Mouse (Mus musculus): ENCODE measurements around the gene Gpr150.

DNA sequence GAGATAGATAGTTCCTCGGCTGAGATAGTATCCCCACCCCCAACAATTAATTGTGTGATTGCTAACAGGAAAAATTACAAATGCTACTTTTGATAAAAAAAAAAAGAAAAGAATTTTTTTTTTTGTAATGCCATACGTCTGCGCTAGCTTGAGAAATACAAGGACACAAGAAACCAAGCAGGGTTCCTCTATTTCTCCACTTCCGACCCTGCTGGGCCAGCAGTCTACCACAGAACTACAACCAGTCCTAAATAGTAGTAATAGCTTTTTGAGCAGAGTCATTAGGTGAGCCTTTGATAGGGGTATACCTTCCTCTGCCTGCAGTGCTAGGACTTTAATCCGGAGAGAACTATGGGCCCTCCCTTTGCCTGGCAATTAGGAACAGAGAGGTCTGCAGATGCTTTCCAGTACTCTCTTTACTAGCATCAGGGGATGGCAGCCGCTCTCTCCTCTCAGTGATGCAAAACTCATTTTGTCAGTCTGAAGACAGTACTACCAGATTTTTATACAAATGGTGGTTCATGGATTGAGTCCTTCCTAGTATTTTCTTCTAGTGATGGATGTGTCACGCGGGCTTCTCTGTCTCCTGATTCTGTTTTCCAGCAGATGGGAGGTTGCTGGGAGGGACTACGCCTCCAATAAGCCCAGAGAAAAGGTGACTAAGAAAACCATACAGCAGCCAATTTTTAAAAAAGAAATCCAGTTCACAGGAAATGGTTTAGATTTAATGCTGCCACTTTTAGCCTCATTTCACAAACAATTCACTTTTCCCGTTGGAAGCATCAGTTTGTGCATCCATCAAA, 672 bp upstream of the Gpr150 start:
- TF ChIP-seq CTCF (IDR thresholded peaks at IDR 0.05; ENCODE audit: control insufficient read depth, insufficient read depth, low read length) (no peak), POLR2A (IDR thresholded peaks at IDR 0.05; ENCODE audit: borderline replicate concordance, control insufficient read depth, low read depth, low read length) (no peak)
